In genomic region chr4:24763451-24763850, GRCm38 (mm10) we compare ENCODE assay signal across 17 mouse cellular contexts.
"Had no signal": no experiment of that assay in that cellular context is flagged by ENCODE, and none has a peak within 500 bp of the region (broad histone marks: within the 10 kb centered on the region; RNA-seq: fewer than 3 reads in every experiment).

No protein-coding gene starts in this region.

- DNase-seq: kidney, postnatal 25 days; lung, adult 2 months; lung, postnatal 36 days; midbrain, embryonic 14.5 days; retina, postnatal 1 day; right cerebral cortex, postnatal 4 days; spleen, adult 18-20 months; thymus, adult 18-20 months; thymus, postnatal 14 days had no signal

- H3K9me3 ChIP-seq: limb, embryonic 10.5 days; liver, embryonic 15.5 days; midbrain, embryonic 10.5 days; neural tube, embryonic 12.5 days had no signal

- H3K27me3 ChIP-seq: liver, embryonic 15.5 days; neural tube, embryonic 12.5 days had no signal

- H3K4me3 ChIP-seq: left cerebral cortex, adult 2 months; limb, embryonic 10.5 days; liver, embryonic 15.5 days; midbrain, embryonic 10.5 days; myocyte; neural tube, embryonic 12.5 days had no signal

- H3K9ac ChIP-seq: liver, embryonic 15.5 days; neural tube, embryonic 12.5 days had no signal

- H3K36me3 ChIP-seq: limb, embryonic 10.5 days; liver, embryonic 15.5 days; midbrain, embryonic 10.5 days; neural tube, embryonic 12.5 days had no signal

- ATAC-seq: lung, postnatal 0 days had no signal

- H3K4me1 ChIP-seq: limb, embryonic 10.5 days; liver, embryonic 15.5 days; midbrain, embryonic 10.5 days; neural tube, embryonic 12.5 days had no signal

- H3K27ac ChIP-seq: left cerebral cortex, adult 2 months; limb, embryonic 10.5 days; liver, embryonic 15.5 days; midbrain, embryonic 10.5 days; neural tube, embryonic 12.5 days had no signal

- H3K4me2 ChIP-seq: liver, embryonic 11.5 days; liver, embryonic 15.5 days; neural tube, embryonic 12.5 days had no signal
